Mouse (Mus musculus) midbrain, postnatal 0 days (tissue): Measurements from ENCODE around the gene Nxph4. TPM values are rescaled to one million over a fixed set of nuclear protein-coding genes. Genes with fewer than 3 reads are reported as not detected.

ENCODE experiments used
- ATAC-seq: fragments of 200-750 bp; cut with Nextera tagmentation; 2 replicates; pipeline ENCODE4 v1.8.0; 2017; ENCODE audit warnings: moderate number of reproducible peaks, mild to moderate bottlenecking, moderate TSS enrichment, moderate library complexity; ENCODE audit not compliant: low FRiP score
- DNase-seq: peaks from one replicate; pipeline ENCODE4 v3.0.0-alpha.2; 2015; ENCODE audit warnings: low spot score
- H3K27ac ChIP-seq: fragments of 300-500 bp; sonication (generic); 2 replicates; pipeline ENCODE4 v1.5.1; 2014; ENCODE audit warnings: low read depth, mild to moderate bottlenecking, low read length, mixed read lengths
- H3K27me3 ChIP-seq: fragments of 300-500 bp; sonication (generic); 2 replicates; pipeline ENCODE4 v1.6.1; 2014; ENCODE audit warnings: low read length, control low read depth, mixed read lengths; ENCODE audit not compliant: insufficient read depth
- H3K36me3 ChIP-seq: fragments of 300-500 bp; sonication (generic); 2 replicates; pipeline ENCODE4 v1.6.1; 2014; ENCODE audit warnings: low read length, control low read depth, mixed read lengths; ENCODE audit not compliant: insufficient read depth
- H3K4me1 ChIP-seq: fragments of 300-500 bp; sonication (generic); 2 replicates; pipeline ENCODE4 v1.6.1; 2014; ENCODE audit warnings: mild to moderate bottlenecking, control low read depth, antibody characterized with exemption, low read length, mixed read lengths; ENCODE audit not compliant: insufficient read depth
- H3K4me2 ChIP-seq: fragments of 300-500 bp; sonication (generic); 2 replicates; pipeline ENCODE4 v1.6.1; 2014; ENCODE audit warnings: low read depth, mild to moderate bottlenecking, low read length, mixed read lengths; ENCODE audit not compliant: poor library complexity, severe bottlenecking
- H3K4me3 ChIP-seq: fragments of 300-500 bp; sonication (generic); 2 replicates; pipeline ENCODE4 v1.5.1; 2014; ENCODE audit warnings: low read depth, mild to moderate bottlenecking, low read length, moderate library complexity
- H3K9ac ChIP-seq: fragments of 300-500 bp; sonication (generic); replicated peaks from 2 replicates; pipeline ENCODE4 v1.6.1; 2014; ENCODE audit warnings: mild to moderate bottlenecking, low read length, moderate library complexity, mixed read lengths; ENCODE audit not compliant: poor library complexity, severe bottlenecking
- H3K9me3 ChIP-seq: fragments of 300-500 bp; sonication (generic); 2 replicates; pipeline ENCODE4 v1.6.1; 2016; ENCODE audit warnings: low read length, control low read depth
- CTCF ChIP-seq: IDR thresholded peaks from 2 replicates; pipeline ENCODE4 v1.5.1; 2016; ENCODE audit warnings: antibody characterized with exemption, mild to moderate bottlenecking
- WGBS: fragments of 180-500 bp; shearing (Covaris S2); extraction: QIAGEN DNeasy Blood & Tissue Kit; methylation state at CpG from one replicate; pipeline ENCODE4 v1.1.7; 2014; 5-methylcytosine and 5-hydroxymethylcytosine counted together
- polyA plus RNA-seq: library from polyadenylated mRNA; unstranded; fragments of >200 nt; fragmentation: Nextera tagmentation; extraction: Ambion mirVana; gene quantifications from 2 replicates; pipeline ENCODE4 v1.2.1, GENCODE M21; 2015
- total RNA-seq: library from RNA; depleted of rRNA; stranded (reverse); fragments of >200 nt; gene quantifications from 2 replicates; pipeline ENCODE4 v1.2.3, GENCODE M21; 2014

Nxph4 gene
- total and polyA plus RNA-seq, 2 experiments from 2014 or later: 22.6 to 68.9 TPM

DNA sequence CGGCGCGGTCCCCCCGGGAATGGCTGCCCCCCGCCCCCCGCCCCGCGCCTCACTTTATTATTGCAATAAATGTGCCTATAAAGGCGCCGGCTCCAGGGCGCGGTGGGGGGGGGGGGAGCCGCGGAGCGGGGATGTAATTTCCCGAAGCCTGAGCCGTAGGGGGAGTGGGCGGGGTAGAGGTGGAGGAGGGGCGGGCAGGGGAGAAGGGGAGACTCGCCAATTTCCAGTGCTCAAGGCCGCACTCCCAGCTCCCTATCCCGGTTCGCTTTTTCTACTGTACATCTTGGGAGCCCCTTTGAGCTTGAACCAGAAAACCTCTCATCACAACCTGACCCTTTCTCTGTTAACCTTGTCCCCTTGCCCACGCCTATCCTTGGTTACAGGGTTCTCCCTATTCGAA, 3.4 kb downstream of the Nxph4 start:
- ATAC-seq: no peak
- TF ChIP-seq CTCF: no peak
- Histone ChIP-seq H3K4me1 (peaks cover 13% of the 10 kb centered on the region), H3K36me3 (no peaks in the 10 kb centered on the region), H3K9me3 (no peaks in the 10 kb centered on the region), H3K27me3 (peaks cover 10% of the 10 kb centered on the region; the same call in 1 of the 2 replicates), H3K4me3 (peak overlapping the region; percentile 32), H3K9ac (peak overlapping the region; percentile 42; the same call in 1 of the 2 replicates), H3K4me2 (peak overlapping the region; percentile 91), H3K27ac (0 out of 2 replicates have a peak overlapping the region, but pooled peaks have one; percentile 38)
- DNase-seq: no peak
- 3% methylated on average over 15 of the region's 25 CpGs for WGBS

- WGBS: 13% methylated on average over 17 of the region's 17 CpGs
- Histone ChIP-seq H3K27me3 (peaks cover 15% of the 10 kb centered on the region; the same call in 1 of the 2 replicates), H3K4me2 (peak overlapping the region; percentile 30), H3K9me3 (no peaks in the 10 kb centered on the region), H3K9ac (peak overlapping the region; percentile 33; the same call in 1 of the 2 replicates), H3K36me3 (no peaks in the 10 kb centered on the region), H3K4me3 (peak overlapping the region; percentile 12; the same call in 1 of the 2 replicates), H3K27ac (peak overlapping the region; percentile 55), H3K4me1 (peaks cover 8% of the 10 kb centered on the region)
- TF ChIP-seq CTCF: no peak
- DNase-seq (peak; percentile 40), ATAC-seq (peak; percentile 4; the same call in 1 of the 2 replicates)
Observed at GRCm38 (mm10) chr10:127527481-127527880, 6.9 kb downstream of the Nxph4 start.

DNA sequence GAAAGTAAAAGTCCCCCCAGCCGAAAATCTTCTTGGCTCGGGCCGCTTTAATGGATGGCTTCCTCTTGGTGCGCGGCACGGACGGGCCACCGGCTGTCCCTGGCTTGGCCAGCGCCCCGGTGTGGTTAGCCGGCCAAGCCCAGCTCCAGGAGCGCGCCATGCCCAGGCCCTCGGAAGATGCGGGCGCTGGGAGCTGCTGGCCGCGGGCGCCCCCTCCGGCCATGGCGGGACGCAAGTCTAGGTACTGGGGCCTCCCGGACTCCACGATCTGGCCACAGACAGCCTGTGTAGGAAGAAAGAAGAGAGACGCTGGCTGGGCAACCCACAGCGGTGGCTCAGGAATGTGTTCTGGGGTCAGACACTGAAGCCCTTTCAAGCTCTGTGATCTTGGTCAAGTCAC, 7.7 kb downstream of the Nxph4 start:
- Histone ChIP-seq H3K4me1 (peaks cover 10% of the 10 kb centered on the region), H3K27ac (peak overlapping the region; percentile 55; the same call in 1 of the 2 replicates), H3K4me3 (peak overlapping the region; percentile 1; the same call in 1 of the 2 replicates), H3K27me3 (peaks cover 14% of the 10 kb centered on the region; the same call in 1 of the 2 replicates), H3K9me3 (no peaks in the 10 kb centered on the region), H3K36me3 (no peaks in the 10 kb centered on the region), H3K4me2 (peak overlapping the region; percentile 30; the same call in 1 of the 2 replicates), H3K9ac (peak overlapping the region; percentile 33; the same call in 1 of the 2 replicates)
- peak; percentile 60 for TF ChIP-seq CTCF
- ATAC-seq: no peak
- DNase-seq: peak; percentile 60
- 5% methylated on average over 24 of the region's 26 CpGs for WGBS

DNA sequence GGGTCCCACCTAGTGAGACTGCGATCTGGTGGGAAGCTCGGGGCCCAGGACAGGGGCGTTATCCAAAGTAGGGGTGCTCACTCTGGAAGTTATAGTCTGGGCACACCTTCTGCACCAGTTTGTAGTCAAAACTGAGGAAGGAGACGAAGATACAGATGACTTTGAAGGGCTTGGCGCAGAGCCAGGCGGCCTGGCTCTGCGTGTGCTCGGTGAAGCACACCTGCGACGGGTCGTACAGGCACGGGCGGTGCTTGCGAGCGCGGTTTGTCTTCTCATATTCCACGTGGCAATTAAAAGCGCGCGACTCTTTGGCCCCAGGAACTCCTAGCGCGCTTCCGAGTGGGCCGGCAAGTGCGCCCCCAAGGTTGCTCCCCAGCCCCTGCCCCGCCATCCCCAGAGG, 8.3 kb downstream of the Nxph4 start:
- WGBS: 6% methylated on average over 26 of the region's 26 CpGs
- Histone ChIP-seq H3K27ac (no peak overlapping the region), H3K4me1 (peaks cover 12% of the 10 kb centered on the region), H3K36me3 (no peaks in the 10 kb centered on the region), H3K9ac (no peak overlapping the region), H3K4me3 (peak overlapping the region; percentile 1; the same call in 1 of the 2 replicates), H3K27me3 (peaks cover 8% of the 10 kb centered on the region; the same call in 1 of the 2 replicates), H3K4me2 (0 out of 2 replicates have a peak overlapping the region, but pooled peaks have one; percentile 30), H3K9me3 (no peaks in the 10 kb centered on the region)
- DNase-seq (no peak), ATAC-seq (no peak)
- no peak for TF ChIP-seq CTCF

DNA sequence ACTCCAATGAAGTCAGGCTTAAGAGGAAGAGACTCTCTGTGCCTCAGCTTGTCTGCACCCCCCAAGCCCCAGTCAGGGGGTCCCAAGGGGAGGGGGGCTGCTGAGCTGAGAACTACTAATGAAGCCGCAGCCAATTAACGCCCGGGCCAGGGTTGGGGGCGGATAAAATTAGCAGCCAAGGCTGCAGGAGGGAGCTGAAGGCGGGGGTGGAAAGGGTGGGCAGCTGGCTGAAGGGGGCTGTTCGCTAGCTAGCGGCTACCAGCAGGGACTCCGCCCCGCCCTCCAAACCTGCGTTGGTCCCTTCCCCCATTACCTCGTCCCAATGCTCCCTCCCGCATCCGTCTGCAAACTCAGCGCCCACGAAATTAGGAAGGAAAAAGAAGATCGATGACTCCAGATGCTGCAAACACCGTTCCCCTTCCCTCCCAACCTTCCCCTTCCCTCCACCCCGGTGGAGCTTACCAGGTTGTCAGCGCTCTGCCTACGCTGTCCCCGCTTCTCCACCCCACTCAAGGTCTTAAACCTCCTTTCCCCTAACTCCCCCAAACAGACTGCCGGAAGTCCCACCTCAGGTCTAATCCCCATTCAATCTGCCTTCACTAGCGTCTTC, 9.6 kb downstream of the Nxph4 start:
- no peak overlapping the region; the same call in 1 of the 2 replicates for H3K4me2 ChIP-seq
- H3K4me3 ChIP-seq: no peak overlapping the region
- DNase-seq: no peak
- no peak overlapping the region for H3K27ac ChIP-seq
- peaks cover 8% of the 10 kb centered on the region; the same call in 1 of the 2 replicates for H3K27me3 ChIP-seq
- WGBS: 4% methylated on average over 23 of the region's 23 CpGs
- no peak overlapping the region for H3K9ac ChIP-seq
- H3K9me3 ChIP-seq: no peaks in the 10 kb centered on the region
- ATAC-seq: no peak
- no peak for TF ChIP-seq CTCF
- H3K36me3 ChIP-seq: 0 out of 2 replicates have a peak, but pooled peaks cover 4% of the 10 kb centered on the region
- H3K4me1 ChIP-seq: peaks cover 8% of the 10 kb centered on the region

DNA sequence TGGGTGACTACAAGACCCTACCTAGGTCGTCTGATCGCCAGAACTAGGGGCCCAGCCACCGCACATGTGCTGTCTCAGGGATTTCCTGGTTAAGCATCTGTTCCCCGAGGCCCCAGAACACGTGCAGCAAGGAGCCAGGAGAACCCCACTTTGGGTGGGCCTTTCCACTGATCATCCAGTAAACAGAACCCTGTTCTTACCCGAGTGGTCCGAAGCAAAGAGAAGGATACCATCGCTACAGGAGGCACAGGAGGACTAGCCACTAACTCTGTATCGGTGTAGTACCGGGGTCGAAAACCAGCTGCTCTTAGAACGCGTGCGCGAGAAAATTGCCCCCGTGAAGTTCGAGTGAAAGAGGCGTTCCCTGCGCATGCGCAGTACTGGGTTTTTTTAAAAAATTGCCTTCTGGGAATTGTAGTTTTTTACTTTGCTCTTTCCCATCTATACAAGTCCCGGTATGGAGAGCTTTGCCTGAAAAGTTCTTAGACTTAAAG, 12.2 kb downstream of the Nxph4 start, which contains the start of gene Shmt2:
Gene Shmt2 (minus strand): TSS at position 357 of the 494 bp plus-strand sequence.
- Histone ChIP-seq H3K4me3 (peak within 1 kb of the TSS; percentile 51), H3K4me2 (peak within 1 kb of the TSS; percentile 88), H3K36me3 (peaks cover 19% of the 10 kb centered on the region), H3K9me3 (no peaks in the 10 kb centered on the region), H3K27me3 (peaks cover 8% of the 10 kb centered on the region; the same call in 1 of the 2 replicates), H3K27ac (no peak within 1 kb of the TSS), H3K4me1 (peaks cover 8% of the 10 kb centered on the region; the same call in 1 of the 2 replicates), H3K9ac (peak within 1 kb of the TSS; percentile 56)
- peak; percentile 98 for DNase-seq
- TF ChIP-seq CTCF: no peak
- ATAC-seq: peak; percentile 53; the same call in 1 of the 2 replicates
- under 1% methylated on average over 21 of the region's 21 CpGs for WGBS
